Mouse (Mus musculus) liver, postnatal 0 days (tissue): ENCODE results near the gene Shroom3.

Experiments
- CTCF ChIP-seq: sonication (generic); IDR thresholded peaks from 2 replicates; pipeline ENCODE4 v1.5.1; 2016; ENCODE audit warnings: antibody characterized with exemption, low read depth
- EP300 ChIP-seq: IDR thresholded peaks from 2 replicates; pipeline ENCODE4 v1.6.1; 2016; ENCODE audit warnings: antibody characterized with exemption, low read depth, mild to moderate bottlenecking

DNA sequence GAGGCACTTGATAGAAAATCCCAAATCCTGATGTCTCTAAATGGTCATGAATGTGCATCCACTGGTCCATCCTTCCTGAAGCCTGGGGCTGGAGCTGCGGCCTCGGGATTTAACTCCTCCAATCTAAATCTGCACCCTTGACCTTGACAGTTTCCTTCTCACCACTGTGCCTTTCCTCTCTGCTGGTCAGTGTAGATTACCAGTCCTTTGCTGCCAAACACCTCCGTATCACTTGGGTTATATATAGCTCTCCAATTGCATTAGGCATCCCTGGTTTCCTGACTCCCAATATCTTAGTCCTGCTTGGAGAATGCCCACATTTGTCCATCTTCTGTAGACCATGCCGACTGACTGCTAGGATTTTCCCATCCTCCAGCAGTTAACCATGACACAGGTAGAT is 225.0 kb downstream of the Shroom3 start:
- TF ChIP-seq CTCF (no peak), EP300 (no peak)
